Mouse (Mus musculus) liver, embryonic 16.5 days (tissue): ENCODE results near the gene Gtf2a2. TPM values are rescaled to one million over a fixed set of nuclear protein-coding genes. Genes with fewer than 3 reads are reported as not detected.

Source experiments
- ATAC-seq: fragments of 200-750 bp; cut with Nextera tagmentation; 2 replicates; pipeline ENCODE4 v1.8.0; 2017; ENCODE audit warnings: low read depth, mild to moderate bottlenecking, moderate number of reproducible peaks, moderate library complexity
- H3K27ac ChIP-seq: fragments of 300-500 bp; sonication (generic); 2 replicates; pipeline ENCODE4 v1.5.1; 2014; ENCODE audit warnings: mild to moderate bottlenecking, low read length
- H3K27me3 ChIP-seq: fragments of 300-500 bp; sonication (generic); 2 replicates; pipeline ENCODE4 v1.6.1; 2014; ENCODE audit warnings: low read depth, low read length, mixed read lengths; ENCODE audit not compliant: control insufficient read depth, insufficient read depth
- H3K36me3 ChIP-seq: fragments of 300-500 bp; sonication (generic); 2 replicates; pipeline ENCODE4 v1.6.1; 2014; ENCODE audit warnings: mild to moderate bottlenecking; ENCODE audit not compliant: control insufficient read depth, insufficient read depth
- H3K4me1 ChIP-seq: fragments of 300-500 bp; sonication (generic); 2 replicates; pipeline ENCODE4 v1.6.1; 2014; ENCODE audit warnings: low read depth, low read length, mixed read lengths; ENCODE audit not compliant: control insufficient read depth
- H3K4me2 ChIP-seq: fragments of 300-500 bp; sonication (generic); 2 replicates; pipeline ENCODE4 v1.6.1; 2014; ENCODE audit warnings: low read depth, low read length, mixed read lengths
- H3K4me3 ChIP-seq: fragments of 300-500 bp; sonication (generic); 2 replicates; pipeline ENCODE4 v1.5.1; 2014; ENCODE audit warnings: low read depth, mild to moderate bottlenecking, low read length
- H3K9ac ChIP-seq: fragments of 300-500 bp; sonication (generic); 2 replicates; pipeline ENCODE4 v1.6.1; 2014; ENCODE audit warnings: low read depth, low read length
- H3K9me3 ChIP-seq: fragments of 300-500 bp; sonication (generic); replicated peaks from 2 replicates; pipeline ENCODE4 v1.6.1; 2016; ENCODE audit warnings: low read length; ENCODE audit not compliant: control insufficient read depth
- WGBS: fragments of 180-500 bp; shearing (Covaris S2); extraction: QIAGEN DNeasy Blood & Tissue Kit; methylation state at CpG from one replicate; pipeline ENCODE4 v1.1.7; 2014; ENCODE audit not compliant: insufficient replicate concordance; 5-methylcytosine and 5-hydroxymethylcytosine counted together
- polyA plus RNA-seq: library from polyadenylated mRNA; unstranded; fragments of >200 nt; fragmentation: Nextera tagmentation; extraction: Ambion mirVana; gene quantifications from 2 replicates; pipeline ENCODE4 v1.2.1, GENCODE M21; 2015

Gene Gtf2a2
- polyA plus RNA-seq, 1 experiment from 2014 or later = 106 TPM

GRCm38 (mm10) chr9:69990346-69990745 lies 22.0 kb upstream of the Gtf2a2 start:
- no peak for ATAC-seq
- peak overlapping the region; percentile 63 for H3K4me2 ChIP-seq
- no peak overlapping the region for H3K27ac ChIP-seq
- no peaks in the 10 kb centered on the region; the same call in 1 of the 2 replicates for H3K27me3 ChIP-seq
- peaks cover 2% of the 10 kb centered on the region for H3K36me3 ChIP-seq
- 13% methylated on average over 5 of the region's 5 CpGs for WGBS
- H3K4me1 ChIP-seq = peaks cover 33% of the 10 kb centered on the region
- no peaks in the 10 kb centered on the region for H3K9me3 ChIP-seq
- peak overlapping the region; percentile 100 for H3K9ac ChIP-seq
- H3K4me3 ChIP-seq = peak overlapping the region; percentile 100

- peak overlapping the region; percentile 68 for H3K27ac ChIP-seq
- no peak overlapping the region for H3K9ac ChIP-seq
- no peak for ATAC-seq
- WGBS = 8% methylated on average over 5 of the region's 5 CpGs
- H3K36me3 ChIP-seq = peaks cover 14% of the 10 kb centered on the region
- no peaks in the 10 kb centered on the region for H3K27me3 ChIP-seq
- peak overlapping the region; percentile 30 for H3K4me2 ChIP-seq
- H3K4me1 ChIP-seq = peaks cover 32% of the 10 kb centered on the region
- H3K9me3 ChIP-seq = no peaks in the 10 kb centered on the region
- H3K4me3 ChIP-seq = no peak overlapping the region
Measured at GRCm38 (mm10) chr9:69992841-69993277, 19.5 kb upstream of the Gtf2a2 start.

- WGBS = 32% methylated on average over 1 of the region's 1 CpGs
- no peak overlapping the region for H3K4me2 ChIP-seq
Measured at GRCm38 (mm10) chr9:69993479-69993878, 18.9 kb upstream of the Gtf2a2 start.

GRCm38 (mm10) chr9:69994547-69994946 lies 17.8 kb upstream of the Gtf2a2 start:
- Histone ChIP-seq H3K4me3 (no peak overlapping the region), H3K9ac (no peak overlapping the region), H3K36me3 (peaks cover 22% of the 10 kb centered on the region), H3K9me3 (no peaks in the 10 kb centered on the region), H3K4me1 (peaks cover 28% of the 10 kb centered on the region), H3K27ac (no peak overlapping the region), H3K4me2 (no peak overlapping the region), H3K27me3 (no peaks in the 10 kb centered on the region)
- WGBS = 84% methylated on average over 5 of the region's 5 CpGs
- no peak for ATAC-seq

More at GRCm38 (mm10) chr9:69993479-69993878, 18.9 kb upstream of the Gtf2a2 start:
- Histone ChIP-seq H3K9me3 (no peaks in the 10 kb centered on the region), H3K27me3 (no peaks in the 10 kb centered on the region), H3K36me3 (peaks cover 14% of the 10 kb centered on the region), H3K4me1 (peaks cover 32% of the 10 kb centered on the region), H3K27ac (no peak overlapping the region; the same call in none of the 2 replicates), H3K9ac (no peak overlapping the region), H3K4me3 (no peak overlapping the region)
- ATAC-seq = no peak

- Histone ChIP-seq H3K4me3 (no peak overlapping the region), H3K36me3 (peaks cover 47% of the 10 kb centered on the region), H3K27me3 (no peaks in the 10 kb centered on the region), H3K4me1 (peaks cover under 1% of the 10 kb centered on the region), H3K9me3 (no peaks in the 10 kb centered on the region), H3K4me2 (no peak overlapping the region), H3K9ac (no peak overlapping the region), H3K27ac (no peak overlapping the region)
- 85% methylated on average over 1 of the region's 1 CpGs for WGBS
- no peak for ATAC-seq
Measured at GRCm38 (mm10) chr9:69999318-69999717, 13.0 kb upstream of the Gtf2a2 start.

- H3K4me1 ChIP-seq = no peaks in the 10 kb centered on the region
- peaks cover 35% of the 10 kb centered on the region for H3K36me3 ChIP-seq
- 79% methylated on average over 10 of the region's 10 CpGs for WGBS
- no peak overlapping the region for H3K9ac ChIP-seq
- H3K4me3 ChIP-seq = no peak overlapping the region
- ATAC-seq = no peak
- no peak overlapping the region for H3K27ac ChIP-seq
- H3K4me2 ChIP-seq = no peak overlapping the region
- no peaks in the 10 kb centered on the region for H3K9me3 ChIP-seq
- H3K27me3 ChIP-seq = no peaks in the 10 kb centered on the region
Measured at GRCm38 (mm10) chr9:70003516-70003915, 8.8 kb upstream of the Gtf2a2 start.

GRCm38 (mm10) chr9:70006984-70007383 lies 5.4 kb upstream of the Gtf2a2 start:
- Histone ChIP-seq H3K4me2 (no peak overlapping the region), H3K27ac (no peak overlapping the region), H3K4me3 (no peak overlapping the region), H3K27me3 (no peaks in the 10 kb centered on the region), H3K9ac (no peak overlapping the region), H3K36me3 (peaks cover 9% of the 10 kb centered on the region), H3K9me3 (no peaks in the 10 kb centered on the region), H3K4me1 (peaks cover 12% of the 10 kb centered on the region)
- 77% methylated on average over 5 of the region's 5 CpGs for WGBS
- ATAC-seq = peak; percentile 55

GRCm38 (mm10) chr9:70007506-70008248 lies 4.7 kb upstream of the Gtf2a2 start:
- Histone ChIP-seq H3K36me3 (peaks cover 4% of the 10 kb centered on the region), H3K4me3 (no peak overlapping the region), H3K27ac (no peak overlapping the region), H3K9ac (no peak overlapping the region), H3K9me3 (no peaks in the 10 kb centered on the region), H3K27me3 (no peaks in the 10 kb centered on the region), H3K4me2 (no peak overlapping the region), H3K4me1 (peaks cover 14% of the 10 kb centered on the region)
- WGBS = 79% methylated on average over 14 of the region's 14 CpGs
- no peak for ATAC-seq

GRCm38 (mm10) chr9:70009754-70010304 lies 2.5 kb upstream of the Gtf2a2 start:
- Histone ChIP-seq H3K4me2 (no peak overlapping the region), H3K36me3 (no peaks in the 10 kb centered on the region; the same call in 1 of the 2 replicates), H3K4me3 (no peak overlapping the region), H3K27me3 (no peaks in the 10 kb centered on the region), H3K4me1 (peaks cover 26% of the 10 kb centered on the region), H3K9ac (no peak overlapping the region), H3K9me3 (no peaks in the 10 kb centered on the region), H3K27ac (peak overlapping the region; percentile 61)
- WGBS = 35% methylated on average over 8 of the region's 8 CpGs
- no peak for ATAC-seq
